9 mouse cellular contexts compared by ENCODE assay signal in the genomic region with DNA sequence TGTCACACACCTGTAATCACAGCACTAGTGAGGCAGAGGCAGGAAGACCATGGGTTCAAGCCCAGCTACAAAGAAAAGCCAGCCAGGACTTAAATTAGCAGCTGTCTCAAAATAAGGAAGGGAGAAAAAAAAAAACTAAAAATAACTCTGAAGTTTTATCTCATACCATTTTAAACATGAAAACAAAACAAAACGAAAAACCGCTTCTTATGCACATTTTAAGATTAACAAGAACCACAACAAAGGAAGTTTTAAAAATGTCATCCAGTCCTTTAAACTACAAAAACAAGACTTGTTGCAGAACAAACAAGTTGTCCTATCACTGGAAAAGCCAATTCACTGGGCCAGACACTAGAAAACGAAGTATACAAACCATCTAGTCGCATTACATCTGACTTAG. TPM values are rescaled to one million over a fixed set of nuclear protein-coding genes. Genes with fewer than 3 reads are reported as not detected.
DNase-seq lines count a peak whose midpoint lies in the region; ATAC-seq and TF ChIP-seq lines count a peak whose summit lies in the region.
"Had no signal": no experiment of that assay in that cellular context is flagged by ENCODE, and none has a peak within 500 bp of the region (broad histone marks: within the 10 kb centered on the region; RNA-seq: fewer than 3 reads in every experiment).

No protein-coding gene starts in this region.

- TF ChIP-seq POLR2A in liver, adult 2 months (IDR thresholded peaks at IDR 0.05; ENCODE audit: extremely low read depth, insufficient read depth, low read length), result no peak

- no peak for ATAC-seq in embryonic facial prominence, embryonic 12.5 days (ENCODE audit: insufficient number of reproducible peaks, insufficient read depth, low FRiP score, low TSS enrichment)
- no peak for ATAC-seq in hindbrain, embryonic 15.5 days (ENCODE audit: low FRiP score, low read depth)
- no peak for ATAC-seq in midbrain, postnatal 0 days (ENCODE audit: low FRiP score)

- WGBS in liver, adult 2 months, result 48% methylated on average over 4 of the region's 4 CpGs
- WGBS in embryonic facial prominence, embryonic 12.5 days, result 75% methylated on average over 4 of the region's 4 CpGs
- WGBS in hindbrain, embryonic 15.5 days, result 90% methylated on average over 4 of the region's 4 CpGs
- WGBS in midbrain, postnatal 0 days, result 86% methylated on average over 4 of the region's 4 CpGs

- peaks cover 2% of the 10 kb centered on the region; the same call in 1 of the 2 replicates for H3K4me1 ChIP-seq in liver, adult 2 months (ENCODE audit: control insufficient read depth, insufficient read depth, low read length)
- H3K4me1 ChIP-seq in embryonic facial prominence, embryonic 12.5 days, result peaks cover 11% of the 10 kb centered on the region; the same call in 1 of the 2 replicates
- peaks cover 9% of the 10 kb centered on the region; the same call in 1 of the 2 replicates for H3K4me1 ChIP-seq in hindbrain, embryonic 15.5 days (replicated peaks)
- H3K4me1 ChIP-seq in midbrain, postnatal 0 days (ENCODE audit: insufficient read depth, low read length), result no peaks in the 10 kb centered on the region

- TF ChIP-seq CTCF in liver, adult 2 months (IDR thresholded peaks at IDR 0.05; ENCODE audit: low read depth, low read length), result no peak
- TF ChIP-seq CTCF in midbrain, postnatal 0 days (IDR thresholded peaks at IDR 0.05), result no peak

- no peak overlapping the region for H3K9ac ChIP-seq in liver, adult 2 months (ENCODE audit: low read depth, low read length)
- no peak overlapping the region for H3K9ac ChIP-seq in embryonic facial prominence, embryonic 12.5 days
- H3K9ac ChIP-seq in hindbrain, embryonic 15.5 days, result no peak overlapping the region
- H3K9ac ChIP-seq in midbrain, postnatal 0 days (replicated peaks; ENCODE audit: low read length, poor library complexity, severe bottlenecking), result no peak overlapping the region

- DNase-seq in liver, adult 2 months (ENCODE audit: extremely low read depth, low read depth, low spot score), result no peak
- DNase-seq in liver, result no peak
- DNase-seq in midbrain, postnatal 0 days (ENCODE audit: low spot score), result no peak
- DNase-seq in kidney, adult 9 months, result no peak
- DNase-seq in layer of hippocampus, adult 8-10 months (ENCODE audit: low spot score in 2 of 2), result no peak
- DNase-seq: kidney, adult 11 months; thymus, postnatal 4 days had no signal

- no peaks in the 10 kb centered on the region for H3K9me3 ChIP-seq in embryonic facial prominence, embryonic 12.5 days
- no peaks in the 10 kb centered on the region for H3K9me3 ChIP-seq in hindbrain, embryonic 15.5 days
- H3K9me3 ChIP-seq in midbrain, postnatal 0 days (ENCODE audit: low read length), result no peaks in the 10 kb centered on the region

- H3K27me3 ChIP-seq in liver, adult 2 months (ENCODE audit: control insufficient read depth, insufficient read depth, low read length), result no peaks in the 10 kb centered on the region
- no peaks in the 10 kb centered on the region for H3K27me3 ChIP-seq in embryonic facial prominence, embryonic 12.5 days
- H3K27me3 ChIP-seq in hindbrain, embryonic 15.5 days, result no peaks in the 10 kb centered on the region
- H3K27me3 ChIP-seq in midbrain, postnatal 0 days (ENCODE audit: insufficient read depth, low read length), result no peaks in the 10 kb centered on the region

- H3K27ac ChIP-seq in liver, adult 2 months (replicated peaks; ENCODE audit: insufficient read depth, low read depth, low read length), result no peak overlapping the region
- H3K27ac ChIP-seq in embryonic facial prominence, embryonic 12.5 days, result no peak overlapping the region
- H3K27ac ChIP-seq in hindbrain, embryonic 15.5 days (replicated peaks), result no peak overlapping the region
- H3K27ac ChIP-seq in midbrain, postnatal 0 days (ENCODE audit: low read depth, low read length), result no peak overlapping the region

- H3K4me3 ChIP-seq in liver, adult 2 months (ENCODE audit: insufficient read depth, low read depth, low read length), result peak overlapping the region; percentile 69; the same call in 1 of the 2 replicates
- H3K4me3 ChIP-seq in embryonic facial prominence, embryonic 12.5 days, result no peak overlapping the region
- peak overlapping the region; percentile 54 for H3K4me3 ChIP-seq in hindbrain, embryonic 15.5 days
- H3K4me3 ChIP-seq in midbrain, postnatal 0 days (ENCODE audit: low read depth, low read length), result peak overlapping the region; percentile 75

- peak overlapping the region; percentile 96 for H3K4me2 ChIP-seq in embryonic facial prominence, embryonic 12.5 days (replicated peaks)
- H3K4me2 ChIP-seq in hindbrain, embryonic 15.5 days, result peak overlapping the region; percentile 75
- peak overlapping the region; percentile 80 for H3K4me2 ChIP-seq in midbrain, postnatal 0 days (ENCODE audit: low read depth, low read length, poor library complexity, severe bottlenecking)

- peaks cover 12% of the 10 kb centered on the region for H3K36me3 ChIP-seq in liver, adult 2 months (ENCODE audit: control insufficient read depth, insufficient read depth, low read length)
- H3K36me3 ChIP-seq in embryonic facial prominence, embryonic 12.5 days, result no peaks in the 10 kb centered on the region
- H3K36me3 ChIP-seq in hindbrain, embryonic 15.5 days, result no peaks in the 10 kb centered on the region
- H3K36me3 ChIP-seq in midbrain, postnatal 0 days (ENCODE audit: insufficient read depth, low read length), result peaks cover 5% of the 10 kb centered on the region; the same call in 1 of the 2 replicates

- H3K79me2 ChIP-seq in liver, adult 2 months (ENCODE audit: control insufficient read depth, insufficient read depth, low read length), result peaks cover 5% of the 10 kb centered on the region

RNA-seq across cellular contexts. Expression of a gene that starts 1.2 kb away (rescaled TPM):
- 19.9 TPM in 2 replicates for total RNA-seq in liver, adult 2 months (2014; rRNA removed)
- polyA plus RNA-seq in liver, adult 2 months (2012; rRNA removed), result 13.3 and 15.1 TPM in 2 replicates
- 7.1 and 7.5 TPM in 2 replicates for polyA plus RNA-seq in embryonic facial prominence, embryonic 12.5 days (2016; fragmentation: Nextera tagmentation; extraction: Ambion mirVana)
- 14.1 and 14.4 TPM in 2 replicates for polyA plus RNA-seq in hindbrain, embryonic 15.5 days (2015; fragmentation: Nextera tagmentation; extraction: Ambion mirVana)
- 13.6 and 26.5 TPM in 2 replicates for total RNA-seq in midbrain, postnatal 0 days (2014; rRNA removed)
- polyA plus RNA-seq in midbrain, postnatal 0 days (2015; fragmentation: Nextera tagmentation; extraction: Ambion mirVana), result 9.9 and 11.8 TPM in 2 replicates
- 10 to 100 TPM; 54.1 to 70.5 (median 58.2) TPM for total RNA-seq in layer of hippocampus, adult 8-10 months (2022)
